Mouse (Mus musculus) olfactory bulb, adult 2 months (tissue): Measurements from ENCODE around the gene Klri2.

Experiments
- CTCF ChIP-seq: fragments of 200-500 bp; IDR thresholded peaks from 2 replicates; pipeline ENCODE4 v1.5.1; 2012; ENCODE audit warnings: low read depth, mild to moderate bottlenecking, low read length, moderate library complexity; ENCODE audit not compliant: insufficient read depth
- POLR2A ChIP-seq: fragments of 200-500 bp; IDR thresholded peaks from 2 replicates; pipeline ENCODE4 v1.6.1; 2012; ENCODE audit warnings: mild to moderate bottlenecking, low read depth, low read length, moderate library complexity; ENCODE audit not compliant: insufficient read depth

GRCm38 (mm10) chr6:129747654-129748032, 7.4 kb upstream of the Klri2 start:
- TF ChIP-seq CTCF (no peak), POLR2A (no peak)
